Mouse (Mus musculus) C2C12 (cell line): ENCODE data around the gene Tgfb1i1.

Source experiments
- CTCF ChIP-seq: IDR thresholded peaks from one replicate; pipeline ENCODE4 v1.5.1; 2011; ENCODE audit not compliant: control insufficient read depth, insufficient read depth, insufficient read length
- FOSL1 ChIP-seq: IDR thresholded peaks from one replicate; pipeline ENCODE4 v1.8.0; 2011; ENCODE audit warnings: mild to moderate bottlenecking, low read length; ENCODE audit not compliant: poor library complexity, insufficient read depth, severe bottlenecking
- MAX ChIP-seq: IDR thresholded peaks from one replicate; pipeline ENCODE4 v1.6.1; 2011; ENCODE audit warnings: mild to moderate bottlenecking, control low read depth
- MYOD1 ChIP-seq: IDR thresholded peaks from one replicate; pipeline ENCODE4 v1.6.1; 2011; ENCODE audit warnings: low read depth; ENCODE audit not compliant: control insufficient read depth, insufficient read length
- USF1 ChIP-seq: IDR thresholded peaks from one replicate; pipeline ENCODE4 v1.6.1; 2011; ENCODE audit warnings: low read depth, mild to moderate bottlenecking, control low read depth, moderate library complexity

GRCm38 (mm10) chr7:128285060-128285459, 38.4 kb downstream of the Tgfb1i1 start:
- TF ChIP-seq CTCF (no peak), USF1 (no peak), MAX (no peak), FOSL1 (no peak), MYOD1 (no peak)
